Mouse (Mus musculus): ENCODE measurements around the gene Asic2.
A peak's percentile ranks its signal among the peaks of the same experiment; 100 is the strongest.

- TF ChIP-seq CTCF (conservative IDR thresholded peaks at IDR 0.05; ENCODE audit: low read length) (peak; percentile 64), POU5F1 (IDR thresholded peaks at IDR 0.05; ENCODE audit: borderline replicate concordance, low read length) (no peak), NANOG (IDR thresholded peaks at IDR 0.05; ENCODE audit: borderline replicate concordance, low read length) (no peak)
These were observed 14.9 kb upstream of the Asic2 start for GRCm38 (mm10) chr11:81983146-81983545.

Data from E14TG2a.4 (cell line).